Mouse (Mus musculus) midbrain, embryonic 11.5 days (tissue): ENCODE data around the gene Olfr11. TPM values are rescaled to one million over a fixed set of nuclear protein-coding genes. Genes with fewer than 3 reads are reported as not detected.

Experiments used
- ATAC-seq: fragments of 200-750 bp; cut with Nextera tagmentation; 2 replicates; pipeline ENCODE4 v1.8.0; 2017; ENCODE audit warnings: moderate TSS enrichment, moderate library complexity; ENCODE audit not compliant: low FRiP score
- DNase-seq: peaks from one replicate; pipeline ENCODE4 v3.0.0; 2015; ENCODE audit warnings: low spot score; ENCODE audit errors: missing footprints
- H3K27ac ChIP-seq: fragments of 300-500 bp; sonication (generic); 2 replicates; pipeline ENCODE4 v1.5.1; 2014; ENCODE audit warnings: low read depth, low read length
- H3K27me3 ChIP-seq: fragments of 300-500 bp; sonication (generic); 2 replicates; pipeline ENCODE4 v1.6.1; 2014; ENCODE audit warnings: mild to moderate bottlenecking, low read length, moderate library complexity, mixed read lengths; ENCODE audit not compliant: control insufficient read depth, insufficient read depth
- H3K36me3 ChIP-seq: fragments of 300-500 bp; sonication (generic); 2 replicates; pipeline ENCODE4 v1.6.1; 2014; ENCODE audit warnings: mild to moderate bottlenecking, low read length, moderate library complexity, mixed read lengths; ENCODE audit not compliant: control insufficient read depth, insufficient read depth
- H3K4me1 ChIP-seq: fragments of 300-500 bp; sonication (generic); 2 replicates; pipeline ENCODE4 v1.6.1; 2014; ENCODE audit warnings: low read length; ENCODE audit not compliant: control insufficient read depth, insufficient read depth
- H3K4me2 ChIP-seq: fragments of 300-500 bp; sonication (generic); 2 replicates; pipeline ENCODE4 v1.6.1; 2014; ENCODE audit warnings: mild to moderate bottlenecking, moderate library complexity
- H3K4me3 ChIP-seq: fragments of 300-500 bp; sonication (generic); 2 replicates; pipeline ENCODE4 v1.5.1; 2014; ENCODE audit warnings: low read depth, low read length
- H3K9ac ChIP-seq: fragments of 300-500 bp; sonication (generic); 2 replicates; pipeline ENCODE4 v1.6.1; 2014; ENCODE audit warnings: low read length
- H3K9me3 ChIP-seq: fragments of 300-500 bp; sonication (generic); 2 replicates; pipeline ENCODE4 v1.6.1; 2016; ENCODE audit warnings: low read length; ENCODE audit not compliant: control insufficient read depth
- whole genome bisulfite sequencing: fragments of 180-500 bp; shearing (Covaris S2); extraction: QIAGEN DNeasy Blood & Tissue Kit; methylation state at CpG from one replicate; pipeline ENCODE4 v1.1.7; 2014; 5-methylcytosine and 5-hydroxymethylcytosine counted together
- polyA plus RNA-seq: library from polyadenylated mRNA; unstranded; fragments of >200 nt; fragmentation: Nextera tagmentation; extraction: Ambion mirVana; gene quantifications from 2 replicates; pipeline ENCODE4 v1.2.1, GENCODE M21; 2014

The Olfr11 gene
- polyA plus RNA-seq = not detected in 2 replicates

DNA sequence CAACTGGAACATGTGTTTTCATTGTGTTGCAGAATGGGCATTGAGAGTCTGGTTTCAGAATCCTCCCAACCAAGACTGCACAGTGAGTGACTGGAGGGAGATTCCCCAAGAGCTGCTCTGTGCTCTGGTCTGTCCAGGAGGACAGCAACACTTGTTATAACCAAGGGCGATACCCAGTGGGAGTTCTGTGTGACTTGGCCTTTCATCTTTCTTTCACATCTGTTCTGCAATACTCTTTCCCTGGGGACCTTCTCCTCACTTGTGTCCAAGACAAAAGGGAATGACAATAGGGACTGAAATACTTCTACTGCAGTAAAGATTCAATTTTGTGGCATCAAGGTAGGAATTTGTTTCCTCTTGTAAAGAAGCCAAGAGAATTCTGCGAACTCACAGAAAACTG is at the start of gene Olfr11:
Olfr11 (minus strand) TSS at position 101 of the 400 bp plus-strand sequence.
- no peak within 1 kb of the TSS for H3K9ac ChIP-seq
- ATAC-seq = no peak
- no peak within 1 kb of the TSS for H3K4me2 ChIP-seq
- no peaks in the 10 kb centered on the region for H3K27me3 ChIP-seq
- no peaks in the 10 kb centered on the region for H3K4me1 ChIP-seq
- no peak for DNase-seq
- no peaks in the 10 kb centered on the region for H3K36me3 ChIP-seq
- H3K9me3 ChIP-seq = no peaks in the 10 kb centered on the region
- no peak within 1 kb of the TSS for H3K27ac ChIP-seq
- WGBS = 77% methylated on average over 2 of the region's 2 CpGs
- H3K4me3 ChIP-seq = no peak within 1 kb of the TSS

GRCm38 (mm10) chr13:21677305-21677704 is 35.0 kb upstream of the Olfr11 start, which contains the start of gene Olfr1360:
Gene Olfr1360, minus strand, starts transcription at chr13:21677405.
- DNase-seq = no peak
- H3K9me3 ChIP-seq = no peaks in the 10 kb centered on the region
- no peak within 1 kb of the TSS for H3K4me3 ChIP-seq
- H3K9ac ChIP-seq = no peak within 1 kb of the TSS
- H3K27ac ChIP-seq = no peak within 1 kb of the TSS
- no peaks in the 10 kb centered on the region for H3K36me3 ChIP-seq
- no peaks in the 10 kb centered on the region for H3K27me3 ChIP-seq
- 87% methylated on average over 2 of the region's 2 CpGs for WGBS
- no peaks in the 10 kb centered on the region for H3K4me1 ChIP-seq
- no peak for ATAC-seq
- H3K4me2 ChIP-seq = no peak within 1 kb of the TSS

DNA sequence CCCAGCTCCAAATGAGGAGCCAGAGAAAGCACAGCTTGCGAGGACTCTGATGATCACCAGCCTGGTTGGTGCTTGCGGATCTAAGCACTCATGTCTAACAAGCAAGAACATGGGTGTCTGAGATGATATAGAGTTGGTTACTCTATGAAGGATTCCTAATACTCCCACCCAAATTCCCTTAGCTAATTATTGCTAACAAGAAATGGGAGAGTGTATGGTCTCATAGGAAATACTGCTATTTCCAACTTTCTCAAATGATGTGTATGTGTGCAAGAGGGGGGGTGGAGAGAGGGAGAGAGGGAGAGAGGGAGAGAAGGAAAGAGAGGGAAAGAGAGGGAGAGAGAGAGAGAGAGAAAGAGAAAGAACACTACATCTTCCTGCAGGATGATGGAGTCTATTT is 21.0 kb upstream of the Olfr11 start, which contains the start of gene Olfr1361:
Olfr1361 (minus strand) TSS at position 101 of the 400 bp plus-strand sequence.
- no peak within 1 kb of the TSS for H3K4me2 ChIP-seq
- H3K36me3 ChIP-seq = no peaks in the 10 kb centered on the region
- DNase-seq (no peak), ATAC-seq (no peak)
- H3K27ac ChIP-seq = no peak within 1 kb of the TSS
- H3K9me3 ChIP-seq = no peaks in the 10 kb centered on the region
- H3K4me3 ChIP-seq = no peak within 1 kb of the TSS
- H3K27me3 ChIP-seq = no peaks in the 10 kb centered on the region
- H3K9ac ChIP-seq = no peak within 1 kb of the TSS
- 80% methylated on average over 2 of the region's 2 CpGs for WGBS
- no peaks in the 10 kb centered on the region for H3K4me1 ChIP-seq

DNA sequence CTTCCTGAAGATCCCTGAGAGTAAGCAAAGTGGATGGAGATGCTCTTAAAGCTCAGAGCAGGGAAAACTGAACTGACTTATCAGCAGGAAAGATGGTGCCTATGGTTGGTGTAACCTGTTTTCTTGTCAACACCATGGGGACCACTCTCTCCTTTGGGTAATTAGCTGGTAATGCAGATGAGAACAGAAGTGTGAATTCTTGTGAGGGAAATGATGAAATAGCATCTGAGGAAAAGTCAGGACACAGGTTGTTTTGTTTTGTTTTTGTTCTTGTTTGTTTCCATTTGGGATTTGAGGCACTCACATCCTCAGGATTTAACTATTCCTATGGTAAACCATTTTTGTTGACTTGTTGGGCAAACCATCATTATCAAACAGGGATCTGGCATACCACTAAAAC is 28.4 kb downstream of the Olfr11 start, which contains the start of gene Olfr1362:
Olfr1362 (minus strand) TSS at position 101 of the 400 bp plus-strand sequence.
- Histone ChIP-seq H3K9ac (no peak within 1 kb of the TSS), H3K4me1 (no peaks in the 10 kb centered on the region), H3K4me2 (no peak within 1 kb of the TSS), H3K27ac (no peak within 1 kb of the TSS), H3K9me3 (no peaks in the 10 kb centered on the region), H3K27me3 (no peaks in the 10 kb centered on the region), H3K36me3 (no peaks in the 10 kb centered on the region), H3K4me3 (no peak within 1 kb of the TSS)
- DNase-seq (no peak), ATAC-seq (no peak)

GRCm38 (mm10) chr13:21591618-21592017 is 50.7 kb downstream of the Olfr11 start:
- no peaks in the 10 kb centered on the region for H3K4me1 ChIP-seq
- no peak overlapping the region for H3K27ac ChIP-seq
- H3K9ac ChIP-seq = no peak overlapping the region
- H3K4me2 ChIP-seq = no peak overlapping the region
- ATAC-seq (peak; percentile 40; the same call in 1 of the 2 replicates), DNase-seq (no peak)
- no peaks in the 10 kb centered on the region for H3K9me3 ChIP-seq
- H3K36me3 ChIP-seq = no peaks in the 10 kb centered on the region
- WGBS = 56% methylated on average over 2 of the region's 2 CpGs
- no peak overlapping the region for H3K4me3 ChIP-seq
- no peaks in the 10 kb centered on the region for H3K27me3 ChIP-seq

Other genes with a start within 250 kb of the Olfr11 start
- gene Zkscan3, start 239.8 kb downstream of the Olfr11 start, polyA plus RNA-seq = 85.4 and 85.9 TPM in 2 replicates
- gene Pgbd1, start 201.5 kb downstream of the Olfr11 start, polyA plus RNA-seq = 6.6 and 7.6 TPM in 2 replicates
- 14.6 and 16.4 TPM in 2 replicates for gene Zscan26, start 188.8 kb downstream of the Olfr11 start, polyA plus RNA-seq
- gene Nkapl, start 174.0 kb downstream of the Olfr11 start, polyA plus RNA-seq = 2.6 and 2.7 TPM in 2 replicates
- 3.9 and 4.2 TPM in 2 replicates for gene Zkscan4, start 163.6 kb downstream of the Olfr11 start, polyA plus RNA-seq
- not detected in 2 replicates for gene Gm10065, start 163.1 kb downstream of the Olfr11 start, polyA plus RNA-seq
- gene AK157302, start 147.3 kb downstream of the Olfr11 start, polyA plus RNA-seq = 0.32 and 0.66 TPM in 2 replicates
- 3.7 and 4.0 TPM in 2 replicates for gene Gm11273, start 141.1 kb downstream of the Olfr11 start, polyA plus RNA-seq
- gene Zkscan8, start 111.4 kb downstream of the Olfr11 start, polyA plus RNA-seq = 10.6 and 11.1 TPM in 2 replicates
- 0.12 and 0.26 TPM in 2 replicates for gene Olfr1366, start 99.7 kb downstream of the Olfr11 start, polyA plus RNA-seq
- 0.04 TPM in 1 of 2 replicates, not detected in the other for gene Olfr1535, start 82.6 kb downstream of the Olfr11 start, polyA plus RNA-seq
- not detected in 2 replicates for gene Olfr1364, start 60.8 kb downstream of the Olfr11 start, polyA plus RNA-seq
- gene Olfr1362, start 28.5 kb downstream of the Olfr11 start, polyA plus RNA-seq = not detected in 2 replicates
- gene Olfr1361, start 20.9 kb upstream of the Olfr11 start, polyA plus RNA-seq = not detected in 2 replicates
- not detected in 2 replicates for gene Olfr1360, start 34.9 kb upstream of the Olfr11 start, polyA plus RNA-seq
- not detected in 2 replicates for gene Olfr1359, start 55.6 kb upstream of the Olfr11 start, polyA plus RNA-seq
- 0.85 and 2.7 TPM in 2 replicates for gene Hist1h2bl, start 73.6 kb upstream of the Olfr11 start, polyA plus RNA-seq
- 19.8 and 20.9 TPM in 2 replicates for gene Hist1h2ai, start 73.9 kb upstream of the Olfr11 start, polyA plus RNA-seq
- gene Hist1h3h, start 75.1 kb upstream of the Olfr11 start, polyA plus RNA-seq = 11.6 and 12.9 TPM in 2 replicates
- 4.2 and 5.7 TPM in 2 replicates for gene Hist1h2bm, start 79.5 kb upstream of the Olfr11 start, polyA plus RNA-seq
- gene Hist1h4j, start 92.5 kb upstream of the Olfr11 start, polyA plus RNA-seq = 1.0 and 2.2 TPM in 2 replicates
- 2.4 and 6.0 TPM in 2 replicates for gene Hist1h4k, start 108.0 kb upstream of the Olfr11 start, polyA plus RNA-seq
- 6.2 and 10.7 TPM in 2 replicates for gene Hist1h2ak, start 111.3 kb upstream of the Olfr11 start, polyA plus RNA-seq
- 2.2 TPM in 1 of 2 replicates, not detected in the other for gene Hist1h2bn, start 111.6 kb upstream of the Olfr11 start, polyA plus RNA-seq
- 20.0 and 24.8 TPM in 2 replicates for gene Hist1h1b, start 138.1 kb upstream of the Olfr11 start, polyA plus RNA-seq
- 289 and 304 TPM in 2 replicates for gene Hist1h3i, start 140.9 kb upstream of the Olfr11 start, polyA plus RNA-seq
- gene Hist1h2an, start 144.7 kb upstream of the Olfr11 start, polyA plus RNA-seq = 2.6 and 7.4 TPM in 2 replicates
- 2.5 TPM in 2 replicates for gene Hist1h2bp, start 144.9 kb upstream of the Olfr11 start, polyA plus RNA-seq
- 17.8 and 23.3 TPM in 2 replicates for gene Hist1h2bq, start 167.7 kb upstream of the Olfr11 start, polyA plus RNA-seq
- gene Hist1h2ao, start 167.9 kb upstream of the Olfr11 start, polyA plus RNA-seq = 1.7 TPM in 1 of 2 replicates, not detected in the other
- gene Hist1h4m, start 169.2 kb upstream of the Olfr11 start, polyA plus RNA-seq = not detected in 2 replicates
- 10.3 and 12.0 TPM in 2 replicates for gene Hist1h4n, start 189.7 kb upstream of the Olfr11 start, polyA plus RNA-seq
- 5,628 and 6,009 TPM in 2 replicates for gene Hist1h2ap, start 191.0 kb upstream of the Olfr11 start, polyA plus RNA-seq
- gene Hist1h2br, start 191.2 kb upstream of the Olfr11 start, polyA plus RNA-seq = 17.8 and 23.1 TPM in 2 replicates